Mouse (Mus musculus) layer of hippocampus, adult 9-11 months (tissue): ENCODE measurements at regions not wholly inside any gene's neighbourhood (a gene's known extent, or its start where the extent isn't known, plus 50 kb on each side); places are given as distances from the start of the nearest gene placed in this dataset.

Source experiments
- DNase-seq: peaks from one replicate; pipeline ENCODE4 v3.0.0; 2022

GRCm38 (mm10) chr7:36420741-36421140 lies 277.2 kb upstream of the Tshz3 start:
- peak; percentile 74 for DNase-seq

- peak; percentile 44 for DNase-seq
Measured at GRCm38 (mm10) chr7:36449181-36449915, 248.6 kb upstream of the Tshz3 start.

GRCm38 (mm10) chr7:36453816-36454215 lies 244.1 kb upstream of the Tshz3 start:
- no peak for DNase-seq

DNA sequence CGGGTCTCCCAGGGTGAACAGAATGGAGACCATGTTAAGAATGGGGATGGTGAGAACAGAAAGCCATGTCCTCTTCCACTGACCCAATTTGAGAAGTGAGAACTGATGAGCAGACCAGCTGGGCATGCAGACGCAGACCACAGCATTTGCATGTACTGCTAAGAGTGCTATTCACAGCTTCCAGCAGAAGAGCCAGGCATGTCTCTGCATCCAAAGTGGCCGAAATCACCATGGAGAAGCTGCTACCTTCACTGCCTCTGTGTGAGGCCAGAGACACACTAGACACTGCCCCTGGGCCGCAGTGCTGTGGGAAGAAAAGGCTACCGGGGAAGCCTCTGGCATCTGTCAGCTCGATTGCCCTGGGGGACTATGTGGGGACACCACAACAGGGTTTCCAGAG lies 241.8 kb upstream of the Tshz3 start:
- no peak for DNase-seq

- no peak for DNase-seq
Measured at GRCm38 (mm10) chr7:36462422-36462833, 235.5 kb upstream of the Tshz3 start.

DNA sequence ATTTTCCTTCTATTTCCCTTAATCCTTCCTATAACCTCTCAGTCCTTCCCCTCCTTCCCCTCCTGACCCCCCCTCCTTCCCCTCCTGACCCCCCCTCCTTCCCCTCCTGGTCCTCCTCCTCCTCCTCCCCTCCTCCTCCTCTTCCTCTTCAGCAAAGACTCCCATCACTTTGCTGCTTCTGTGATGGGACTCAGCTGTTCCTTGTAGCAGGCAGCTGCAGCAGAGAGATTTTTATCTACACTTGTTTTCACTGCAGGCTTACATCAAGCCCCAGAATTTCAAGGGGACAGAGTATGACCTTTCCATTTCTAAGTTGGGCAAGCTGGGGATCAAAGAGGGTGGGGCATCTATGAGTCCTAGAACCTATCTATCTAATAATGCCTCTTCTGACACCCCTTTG lies 228.5 kb upstream of the Tshz3 start:
- DNase-seq = no peak

GRCm38 (mm10) chr7:36473532-36473931 lies 224.4 kb upstream of the Tshz3 start:
- DNase-seq = no peak

- no peak for DNase-seq
Measured at GRCm38 (mm10) chr7:36476434-36476833, 221.5 kb upstream of the Tshz3 start.

DNA sequence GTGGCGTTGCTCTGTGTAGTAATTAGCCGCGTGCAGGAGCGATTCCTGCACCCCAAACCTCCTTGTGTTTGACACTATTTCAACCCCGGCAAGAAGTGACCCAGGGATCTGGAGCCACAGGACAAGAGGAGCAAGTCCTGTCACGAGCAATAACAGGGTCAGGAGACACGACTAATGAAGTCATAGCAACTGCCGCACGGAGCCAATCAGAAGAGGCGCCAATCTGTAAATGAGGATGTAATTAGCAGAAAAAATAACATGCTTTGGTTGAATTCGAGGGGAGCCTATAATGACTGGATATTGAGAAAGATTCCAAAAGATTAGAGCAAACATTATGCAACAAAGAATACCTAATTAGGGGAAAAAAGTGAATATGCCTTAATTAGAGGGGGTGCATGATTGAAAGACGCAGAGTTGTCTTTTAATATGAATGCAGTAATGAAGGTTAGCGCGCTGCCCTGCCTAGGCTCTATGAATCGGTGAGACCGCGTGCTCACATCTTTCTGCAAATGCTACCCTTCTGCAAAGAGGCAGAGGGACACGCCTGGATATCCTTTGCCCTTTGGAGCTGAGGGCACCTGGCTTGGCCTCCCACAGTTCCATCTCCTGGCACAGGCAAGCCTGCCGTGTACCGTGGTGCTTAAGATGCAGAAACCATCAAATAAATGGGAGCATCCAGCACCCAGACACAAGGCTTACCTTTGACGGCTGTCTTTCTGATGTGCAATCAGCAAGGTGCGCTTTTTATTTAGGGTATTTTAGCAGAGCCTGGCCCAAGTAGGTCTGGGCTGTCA lies 220.9 kb upstream of the Tshz3 start:
- DNase-seq = no peak

DNA sequence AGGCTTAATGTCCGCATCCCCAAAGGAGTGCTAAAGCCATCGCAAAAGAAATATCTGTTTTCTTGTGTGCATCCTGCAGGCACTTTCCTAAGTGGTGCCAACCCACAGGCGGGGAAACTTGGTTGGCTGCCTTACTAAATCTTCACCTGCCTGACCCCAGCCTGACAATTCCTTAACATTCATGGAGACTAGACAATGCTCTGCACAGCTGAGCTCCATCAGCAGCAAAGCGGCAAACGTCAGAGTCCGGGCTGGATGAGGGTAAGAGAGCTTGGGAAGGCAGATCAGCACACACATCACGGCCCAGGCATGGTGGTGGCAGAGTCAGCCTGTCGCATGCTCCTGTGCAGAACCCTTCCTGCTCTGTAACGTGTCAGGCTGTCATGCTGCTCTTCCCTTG lies 209.8 kb upstream of the Tshz3 start:
- DNase-seq = no peak

DNA sequence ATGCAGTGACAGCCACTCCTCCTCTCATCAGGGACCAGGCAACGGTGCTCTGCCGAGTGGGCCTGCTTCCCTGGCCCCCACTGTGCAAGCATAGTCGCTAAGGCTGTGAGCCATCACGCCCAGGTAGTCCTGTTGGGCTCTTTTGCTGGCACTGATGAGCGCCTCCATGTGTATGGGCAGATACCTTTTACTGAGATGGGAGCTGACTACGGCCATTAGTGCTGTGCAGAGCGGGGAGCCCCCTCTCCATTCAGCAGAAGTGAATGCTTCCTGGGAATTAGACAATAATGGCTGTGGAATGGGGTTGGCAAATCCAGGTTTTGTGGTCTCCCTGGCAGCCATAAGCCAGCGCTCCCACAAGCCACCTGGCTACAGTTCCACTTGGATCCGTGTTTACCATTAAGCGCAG lies 206.7 kb upstream of the Tshz3 start:
- DNase-seq = peak; percentile 47

- no peak for DNase-seq
Measured at GRCm38 (mm10) chr7:36504010-36504875, 193.7 kb upstream of the Tshz3 start.

DNA sequence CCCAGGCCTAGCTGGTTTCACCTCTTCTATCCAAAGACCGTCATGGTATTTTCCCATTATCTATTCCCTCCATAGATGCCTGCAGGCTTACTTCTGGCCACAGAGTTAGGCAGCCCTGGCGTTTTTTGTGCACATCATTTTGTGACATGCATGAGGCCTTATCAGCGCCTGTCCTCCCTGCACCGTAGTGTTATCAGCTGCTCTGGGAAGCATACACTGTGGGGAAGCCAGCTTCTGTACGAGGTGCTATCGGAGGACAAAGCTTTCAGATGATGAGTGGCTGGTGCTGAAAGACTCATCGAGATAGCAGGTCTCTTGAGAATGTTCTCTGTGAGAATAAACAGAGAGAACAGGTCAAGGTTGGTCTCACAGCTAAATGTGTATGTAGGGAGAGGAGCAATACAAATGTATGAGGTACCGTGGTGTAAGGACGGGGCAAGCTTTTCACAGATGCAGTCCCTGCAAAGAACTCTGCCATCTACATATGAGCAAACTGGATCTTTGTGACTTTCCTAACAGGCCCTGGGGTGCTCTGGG lies 190.0 kb upstream of the Tshz3 start:
- no peak for DNase-seq

DNA sequence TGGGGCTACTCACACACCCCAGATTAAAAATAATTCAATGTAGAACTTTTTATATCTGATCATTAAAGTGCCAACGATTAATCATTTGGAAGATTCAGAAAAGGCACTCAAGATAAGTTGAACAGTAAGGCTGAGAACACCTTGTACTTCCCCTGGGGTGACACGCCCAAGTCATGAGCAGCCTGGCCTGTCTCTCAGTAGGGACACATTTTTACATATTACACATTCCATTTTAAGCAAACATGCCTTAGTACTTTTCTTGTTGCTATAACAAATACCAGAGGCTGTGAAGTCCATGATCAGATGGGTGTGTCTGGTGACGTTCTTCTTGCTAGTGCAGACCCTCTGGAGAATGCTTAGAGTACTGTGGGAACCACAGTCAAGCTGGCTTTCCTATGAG lies 184.2 kb upstream of the Tshz3 start:
- no peak for DNase-seq

DNA sequence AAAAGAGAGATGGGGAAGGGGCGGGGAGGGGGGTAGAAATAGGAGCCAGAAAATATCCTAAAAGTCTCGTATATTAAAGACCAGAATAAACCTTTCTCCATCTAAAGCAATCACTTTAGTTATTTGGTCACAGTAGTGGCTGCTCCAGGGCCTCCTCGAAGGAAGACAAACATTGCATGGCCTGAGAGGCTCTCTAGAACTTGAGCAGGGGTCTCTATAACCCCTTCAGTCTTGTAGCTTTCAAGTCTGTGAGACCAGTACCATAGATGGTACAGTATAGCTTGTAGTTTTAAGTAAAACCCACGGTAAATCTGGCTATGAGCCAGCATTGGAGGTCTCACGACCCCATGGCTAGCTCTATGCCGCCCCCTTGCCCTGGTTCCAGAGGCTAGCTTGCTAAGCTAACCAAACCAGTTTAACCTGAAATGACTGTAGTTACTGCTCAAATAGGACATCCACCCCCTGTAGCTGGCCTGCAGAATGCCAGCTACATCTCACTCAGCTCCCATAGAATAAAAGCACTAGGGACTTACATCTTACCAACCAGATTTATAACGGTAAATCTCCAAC lies 181.7 kb upstream of the Tshz3 start:
- no peak for DNase-seq

- DNase-seq = no peak
Measured at GRCm38 (mm10) chr7:36519027-36519426, 178.9 kb upstream of the Tshz3 start.

DNA sequence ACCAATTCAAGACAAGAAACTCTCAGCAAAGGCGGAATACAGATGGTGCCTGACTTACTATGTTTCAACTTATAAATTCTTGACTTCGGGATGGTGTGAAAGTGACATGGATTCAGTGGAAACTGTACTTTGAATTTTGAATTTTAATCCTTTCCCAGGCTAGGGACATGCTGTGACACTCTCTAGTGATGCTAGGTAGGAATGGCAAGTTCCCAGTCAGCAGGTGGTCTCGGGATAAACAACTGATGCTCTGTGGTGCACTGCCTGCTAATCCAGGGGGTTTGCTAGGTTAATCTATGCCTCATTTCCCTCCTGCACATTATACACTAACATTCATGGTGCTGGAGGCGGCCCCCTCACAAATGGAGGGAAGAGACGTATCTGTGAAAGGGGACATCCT lies 175.0 kb upstream of the Tshz3 start:
- DNase-seq = no peak

DNA sequence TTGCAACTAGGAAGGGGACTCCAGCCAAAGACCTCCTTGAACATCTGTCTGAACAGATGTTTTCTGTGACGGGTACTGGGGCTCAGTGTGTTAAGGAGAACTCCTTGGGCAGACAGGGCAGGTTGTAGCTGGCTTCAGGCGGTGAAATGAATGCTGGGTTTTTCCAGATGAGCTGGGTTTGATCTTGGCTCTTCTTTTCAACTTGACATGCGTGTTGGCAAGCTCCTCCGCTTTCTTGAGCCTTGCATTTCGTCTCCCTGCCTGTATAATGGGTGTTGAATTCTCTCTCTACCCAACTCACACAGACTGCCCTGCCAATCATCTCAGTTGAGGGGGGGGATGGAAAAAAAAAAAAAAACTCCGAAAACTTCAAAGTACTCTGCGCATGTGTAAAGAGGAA lies 171.8 kb upstream of the Tshz3 start:
- DNase-seq = no peak

- DNase-seq = no peak
Measured at GRCm38 (mm10) chr7:36526692-36527091, 171.2 kb upstream of the Tshz3 start.

- DNase-seq = no peak
Measured at GRCm38 (mm10) chr7:36529504-36530065, 168.3 kb upstream of the Tshz3 start.

DNA sequence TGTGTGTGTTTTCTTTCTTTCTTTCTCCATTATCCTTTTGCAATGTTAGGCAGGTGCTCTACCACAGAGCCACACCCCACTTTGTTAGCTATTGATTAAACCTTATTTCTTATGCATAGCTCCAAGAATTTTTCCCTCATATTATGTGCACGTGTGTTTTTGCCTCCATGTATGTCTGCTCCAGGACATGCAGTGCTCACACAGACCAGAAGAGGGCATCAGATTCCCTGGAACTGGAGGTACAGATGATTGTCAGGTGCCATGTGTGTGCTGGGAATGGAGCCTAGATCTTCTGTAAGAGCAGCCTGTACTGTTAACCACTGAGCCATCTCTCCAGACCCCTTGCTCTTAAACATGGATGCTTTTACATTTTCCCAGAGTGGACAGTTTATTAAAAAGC lies 166.4 kb upstream of the Tshz3 start:
- DNase-seq = no peak

DNA sequence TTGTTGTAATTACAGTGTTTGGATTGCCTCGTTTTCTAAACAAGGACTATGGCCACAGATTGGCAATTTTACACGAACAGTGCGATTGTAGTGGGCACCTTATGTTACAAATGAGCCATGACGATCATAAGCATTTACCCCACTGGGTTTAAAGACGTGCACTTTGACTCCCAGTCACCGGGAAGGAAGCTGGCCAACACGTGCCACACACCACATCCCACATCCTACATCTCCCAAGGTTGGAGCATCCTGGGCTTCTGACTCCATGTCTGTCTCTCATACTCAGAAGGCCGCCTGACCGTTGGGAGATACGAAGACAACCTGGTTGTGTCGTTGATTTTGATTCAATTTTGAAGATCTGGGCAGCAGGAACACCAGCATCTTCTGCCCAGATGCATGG lies 159.8 kb upstream of the Tshz3 start:
- no peak for DNase-seq

DNA sequence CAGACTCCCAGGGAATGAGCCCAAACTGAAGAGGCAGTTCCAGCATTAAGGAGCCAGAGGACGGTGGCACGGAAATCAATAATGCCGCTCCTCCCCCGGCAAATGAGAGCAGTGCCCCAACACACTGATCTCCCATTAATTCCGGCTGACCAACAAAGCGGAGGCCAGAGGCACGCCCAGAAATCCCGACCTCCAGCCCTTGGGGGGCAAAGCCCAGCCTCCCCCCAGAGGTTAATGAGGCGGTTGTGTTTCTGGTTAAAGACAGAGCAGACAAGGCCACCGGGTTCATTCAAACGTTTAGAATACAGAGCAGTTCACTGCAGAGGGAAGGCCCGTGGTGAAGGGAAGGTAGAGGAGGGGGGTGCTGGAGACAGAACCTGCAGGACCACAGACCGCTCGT lies 149.9 kb upstream of the Tshz3 start:
- DNase-seq = no peak
